Mouse (Mus musculus) testis, adult 2 months (tissue): ENCODE data around the gene Cpa4.

Source experiments
- CTCF ChIP-seq: fragments of 200-500 bp; IDR thresholded peaks from 2 replicates; pipeline ENCODE4 v1.5.1; 2012; ENCODE audit warnings: low read depth, mild to moderate bottlenecking, inconsistent platforms, low read length, moderate library complexity; ENCODE audit not compliant: control insufficient read depth, insufficient read depth, insufficient replicate concordance
- POLR2A ChIP-seq: fragments of 200-500 bp; IDR thresholded peaks from 2 replicates; pipeline ENCODE4 v1.6.1; 2012; ENCODE audit warnings: low read depth, mild to moderate bottlenecking, inconsistent platforms, low read length, moderate library complexity; ENCODE audit not compliant: control insufficient read depth

- TF ChIP-seq CTCF = no peak
- no peak for TF ChIP-seq POLR2A
Observed at GRCm38 (mm10) chr6:30553381-30554010, 14.7 kb upstream of the Cpa4 start.
